1 mouse cellular context compared by ENCODE assay signal in genomic region chr14:26988694-26989093, GRCm38 (mm10).
TF ChIP-seq lines count a peak whose summit lies in the region.

No protein-coding gene starts in this region.

TF ChIP-seq in MEL, 35 proteins besides CTCF, POLR2A, EP300 and RAD21 (continued from another document):
- TF ChIP-seq MYC (IDR thresholded peaks at IDR 0.05; ENCODE audit: low read depth, low read length) (0 out of 2 replicates have a peak, but pooled peaks have one; percentile 43), ZC3H11A (IDR thresholded peaks at IDR 0.05; ENCODE audit: low read depth, low read length) (0 out of 2 replicates have a peak, but pooled peaks have one; percentile 26), ZKSCAN1 (IDR thresholded peaks at IDR 0.05; ENCODE audit: low read depth, low read length) (no peak), TCF12 (IDR thresholded peaks at IDR 0.05; ENCODE audit: low read depth, low read length) (no peak)
